Mouse (Mus musculus) CH12F3 (cell line): Measurements from ENCODE around the gene Mchr1.
"Not testable (repeated sequence)": the region's sequence is repeated elsewhere in the genome, so short reads cannot be mapped to it uniquely, and the experiment has no call there.

ENCODE experiments used
- in situ Hi-C: fragments of 300-500 bp; cut with MboI; formaldehyde crosslinking; loops from 2 replicates; pipeline ENCODE4 v1.14.3; 2020; ENCODE audit warnings: low sequenced_read_pairs

The Mchr1 gene

DNA sequence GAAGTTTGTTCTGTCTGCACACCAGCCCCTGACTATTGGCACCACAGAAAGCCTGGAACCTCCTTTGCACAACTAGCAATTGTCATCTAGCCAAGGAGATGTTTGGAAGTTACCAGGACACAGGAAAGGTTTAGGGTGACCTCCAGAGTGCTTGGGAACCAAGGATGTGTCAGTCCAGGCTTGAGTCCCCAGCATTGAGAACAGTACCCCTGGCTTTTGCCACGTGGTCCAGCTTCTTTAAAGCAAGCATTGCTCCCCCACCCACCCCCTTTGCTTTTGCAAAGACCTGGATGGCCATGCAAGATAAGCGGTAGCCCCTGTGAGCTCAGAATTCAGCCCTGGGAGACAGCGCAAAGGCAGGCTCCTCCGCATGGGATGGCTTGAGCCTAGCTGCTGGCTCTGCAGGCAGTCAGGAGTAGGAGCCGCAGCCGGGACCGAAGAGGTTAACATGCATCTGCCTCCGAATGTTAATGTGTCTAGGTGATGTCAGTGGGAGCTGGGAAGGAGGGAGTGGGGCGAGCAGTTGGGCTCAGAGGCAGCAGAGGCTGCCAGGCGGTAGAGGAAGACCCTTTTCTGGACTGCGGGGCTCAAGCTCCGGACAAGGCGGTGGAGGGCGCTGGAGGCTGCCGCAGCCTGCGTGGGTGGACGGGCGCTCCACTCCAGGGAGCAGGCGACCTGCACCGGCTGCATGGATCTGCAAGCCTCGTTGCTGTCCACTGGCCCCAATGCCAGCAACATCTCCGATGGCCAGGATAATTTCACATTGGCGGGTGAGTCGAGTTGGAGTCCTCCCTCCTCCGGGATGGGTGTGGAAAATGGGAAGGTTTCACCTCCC lies at the start of gene Mchr1:
Mchr1 (plus strand) TSS at position 414 of the 835 bp plus-strand sequence.
- in situ Hi-C loops: no loop called here

DNA sequence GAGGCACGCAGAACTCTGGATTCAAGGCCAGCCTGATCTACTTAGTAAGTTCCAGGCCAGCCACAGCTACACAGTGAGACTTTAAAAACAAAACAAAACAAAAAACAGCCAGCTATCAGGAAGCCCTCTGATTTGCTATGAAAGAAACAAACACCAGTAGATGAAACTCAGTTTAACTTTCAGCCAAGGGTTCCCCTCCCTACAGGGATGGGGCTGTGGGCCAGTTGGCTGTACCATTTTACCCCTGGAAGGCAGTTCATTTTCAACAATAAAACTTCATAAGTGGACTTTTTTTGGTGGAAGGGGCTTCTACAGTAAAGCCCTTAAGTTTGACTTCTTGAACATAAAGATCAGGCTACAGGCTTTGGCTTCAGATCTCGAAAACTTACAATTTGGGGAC lies 46.2 kb upstream of the Mchr1 start:
- in situ Hi-C loops: no loop called here

DNA sequence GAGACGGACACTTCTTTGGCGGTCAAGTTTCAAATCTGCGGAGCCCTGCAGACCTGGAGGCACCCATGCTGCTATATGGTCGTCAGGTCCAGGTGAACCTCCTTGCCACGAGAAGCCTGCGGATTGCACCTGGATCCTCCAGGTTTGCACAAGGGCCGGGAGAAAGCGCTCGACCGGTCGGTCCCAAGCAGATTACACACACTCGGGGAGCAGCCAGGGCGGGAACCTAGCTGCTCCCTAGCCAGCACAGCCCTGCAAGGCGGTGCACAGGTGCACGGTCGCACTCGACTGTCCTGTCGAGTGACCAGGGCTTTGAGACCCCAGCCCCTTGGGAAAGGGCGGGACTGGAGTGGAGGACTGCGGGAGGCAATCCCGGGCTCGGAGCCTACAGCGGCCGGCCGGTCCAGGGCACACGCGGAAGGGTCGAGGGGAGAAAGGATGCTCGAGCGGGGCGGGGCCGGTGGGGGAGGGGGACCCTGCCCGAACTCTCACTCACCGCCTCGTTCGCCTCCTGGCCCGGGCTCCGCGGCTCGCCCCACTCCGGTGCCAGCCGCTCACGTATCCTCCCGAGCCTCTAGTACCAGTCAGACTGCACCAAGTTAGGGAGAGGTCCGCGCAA lies 45.2 kb upstream of the Mchr1 start:
- in situ Hi-C loops: no loop called here

DNA sequence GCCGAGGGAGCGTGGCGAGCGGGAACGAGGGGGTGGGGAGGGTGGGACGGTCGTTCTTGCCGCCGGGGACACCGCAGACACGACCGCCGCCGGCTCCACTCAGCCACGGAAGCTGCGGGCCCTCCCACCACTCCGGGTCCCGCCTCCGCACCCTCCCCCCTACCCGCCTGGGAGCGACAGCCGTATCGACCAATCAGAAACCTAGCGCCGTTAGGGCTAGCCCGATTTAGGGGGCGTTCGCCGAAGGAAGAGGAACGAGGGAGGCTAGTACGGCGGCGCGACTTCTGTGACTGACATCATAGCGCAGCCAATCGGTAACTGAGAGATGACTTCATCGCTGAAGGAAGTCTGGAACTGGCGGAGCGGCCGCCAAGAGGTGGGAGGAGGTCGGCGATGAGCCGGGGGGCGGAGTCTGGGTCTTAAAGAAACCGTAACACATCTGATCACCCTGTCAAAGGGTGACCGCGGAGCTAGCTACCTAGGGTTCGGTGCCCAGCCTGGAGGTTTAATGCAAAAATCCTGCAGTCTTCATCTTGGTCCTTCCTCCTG lies 44.6 kb upstream of the Mchr1 start, which contains the start of gene Mrtfa:
Mrtfa (minus strand) TSS at position 128 of the 549 bp plus-strand sequence.
- in situ Hi-C loops: no loop called here

DNA sequence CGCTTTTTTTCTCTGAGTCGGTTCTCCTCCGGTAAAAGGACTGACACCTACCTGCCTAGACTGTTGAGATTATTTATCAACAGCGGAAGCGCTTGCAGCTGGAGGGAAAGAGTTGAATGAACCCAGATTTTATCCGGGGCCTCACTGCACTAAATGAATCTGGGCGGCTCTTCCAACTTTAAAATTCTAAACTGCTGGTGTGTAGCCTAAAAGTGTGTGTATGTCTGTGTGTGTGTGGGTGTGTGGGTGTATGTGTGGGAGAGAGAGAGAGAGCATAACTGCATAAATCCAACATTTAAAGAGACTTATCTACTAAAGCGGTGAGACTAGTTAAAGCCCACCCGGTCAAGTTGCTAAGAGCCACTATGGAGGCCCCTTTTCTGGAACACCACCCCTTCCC lies 44.0 kb upstream of the Mchr1 start:
- in situ Hi-C loops: no loop called here

DNA sequence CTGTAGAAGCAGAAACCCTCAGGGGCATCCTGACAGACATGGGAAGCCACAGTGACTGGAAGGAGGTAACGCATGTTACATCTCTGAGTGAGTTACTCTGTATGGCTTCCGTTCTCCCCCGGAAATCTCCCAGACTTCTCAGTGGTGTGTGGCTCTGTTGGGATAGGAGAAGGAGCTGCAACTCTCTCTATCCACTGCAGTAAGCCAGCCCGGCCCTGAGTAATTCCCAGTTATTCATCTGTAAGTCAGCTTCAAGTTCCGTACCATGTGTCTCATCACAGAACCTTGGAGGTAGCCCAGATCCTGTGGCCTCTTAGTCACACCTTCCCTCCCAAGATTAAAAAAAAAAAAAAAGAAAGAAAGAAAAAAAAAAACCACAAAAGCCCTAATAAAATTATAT lies 43.0 kb upstream of the Mchr1 start:
- in situ Hi-C loops: no loop called here

DNA sequence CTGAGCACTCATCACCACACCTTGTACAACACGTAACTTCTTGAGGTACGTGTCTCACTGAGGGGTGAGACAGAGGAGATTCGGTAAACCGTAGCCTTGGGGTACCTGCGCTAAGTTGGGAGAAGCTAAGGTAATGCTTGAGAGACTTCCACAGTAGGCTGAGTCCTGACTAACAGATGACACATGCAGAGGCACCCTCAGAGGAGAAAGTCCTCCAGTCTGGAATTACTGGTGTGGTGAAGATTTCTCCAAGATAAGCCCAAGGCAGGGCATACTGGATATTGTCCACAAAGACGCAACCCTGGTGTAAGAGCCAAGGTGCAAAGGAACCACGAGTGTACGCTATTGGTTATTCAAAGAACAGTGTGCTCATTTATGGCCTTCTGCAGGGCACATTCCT lies 42.4 kb upstream of the Mchr1 start:
- in situ Hi-C loops: no loop called here

DNA sequence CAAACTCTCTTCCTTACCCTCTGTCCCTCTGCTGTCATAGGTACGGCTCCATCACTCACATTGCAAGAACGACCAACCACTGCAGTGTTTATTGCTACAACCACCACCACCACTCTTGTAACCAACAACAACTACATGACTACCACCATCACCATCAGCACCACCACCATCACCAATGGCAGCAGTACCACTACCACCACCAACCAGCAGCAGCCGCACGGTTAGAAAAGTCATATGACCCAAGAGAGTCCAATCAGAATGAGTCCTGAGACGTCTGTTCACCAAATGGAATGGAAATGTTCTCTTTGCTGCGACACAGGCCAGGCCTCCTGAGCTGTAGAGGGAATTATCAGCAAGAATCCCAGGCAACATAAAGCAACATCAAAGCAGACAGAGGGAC lies 40.5 kb upstream of the Mchr1 start:
- in situ Hi-C loops: loop anchor here (5.0 kb wide), 1 partner anchor 117 kb away; no protein-coding TSS in a partner anchor

DNA sequence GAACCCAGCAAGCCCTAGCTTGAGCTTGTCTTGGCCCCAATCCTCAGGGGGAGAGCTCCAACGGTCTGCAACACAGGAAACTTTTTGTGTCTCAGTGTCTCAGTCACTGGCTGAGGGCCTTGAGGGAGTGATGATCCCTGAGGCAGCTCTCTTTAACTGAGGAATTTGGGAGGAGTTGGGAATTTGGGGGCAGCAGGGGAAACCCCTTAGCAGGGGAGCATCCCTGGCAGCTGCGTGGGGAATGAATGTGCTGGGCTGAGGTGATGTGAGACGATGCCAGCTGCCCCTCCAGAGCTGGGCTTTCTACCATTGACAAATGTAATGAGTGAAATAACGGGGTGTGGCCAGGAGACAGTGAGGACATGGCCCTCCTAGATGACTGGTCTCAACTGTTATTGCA lies 39.9 kb upstream of the Mchr1 start:
- in situ Hi-C loops: loop anchor here (5.0 kb wide), 1 partner anchor 118 kb away; no protein-coding TSS in a partner anchor

DNA sequence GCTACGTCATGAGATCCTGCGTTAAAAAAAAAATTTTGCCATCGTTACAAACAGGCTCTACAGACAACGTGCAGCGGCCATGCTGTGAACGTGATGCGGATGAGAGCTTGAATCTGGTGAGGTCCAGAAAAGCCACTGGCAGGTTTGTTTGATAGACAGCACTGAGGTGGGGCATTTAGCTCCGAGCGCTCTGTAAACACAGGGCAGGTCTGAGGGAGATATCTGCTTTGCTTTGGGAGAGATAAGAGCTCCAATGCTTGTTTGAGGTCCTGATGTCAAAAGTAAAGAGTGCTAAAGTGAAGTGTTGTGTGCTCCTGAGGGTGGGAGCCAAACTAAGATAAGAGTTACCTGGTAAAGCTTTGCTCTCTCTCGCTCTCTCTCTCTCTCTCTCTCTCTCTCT lies 38.1 kb upstream of the Mchr1 start:
- in situ Hi-C loops: loop anchor here (5.0 kb wide), 1 partner anchor 120 kb away; no protein-coding TSS in a partner anchor

DNA sequence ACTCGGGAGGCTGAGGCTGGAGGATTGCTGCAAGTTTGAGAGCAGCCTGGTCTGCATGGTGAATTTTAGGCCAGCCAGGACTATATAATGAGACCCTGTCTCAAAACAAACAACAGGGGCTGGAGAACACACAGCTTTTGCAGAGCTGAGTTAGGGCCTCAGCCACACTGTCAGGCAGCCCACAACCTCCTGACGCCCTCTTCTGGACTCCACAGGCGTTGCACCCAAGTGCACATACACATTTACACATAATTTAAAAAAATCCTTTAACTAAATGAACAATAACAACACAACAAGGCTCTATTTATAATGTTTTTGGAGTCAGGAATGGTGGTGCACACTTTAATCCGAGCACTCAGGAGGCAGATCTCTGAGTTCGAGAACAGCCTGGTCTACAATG lies 36.9 kb upstream of the Mchr1 start:
- in situ Hi-C loops: loop anchor here (5.0 kb wide), 1 partner anchor 121 kb away; no protein-coding TSS in a partner anchor

DNA sequence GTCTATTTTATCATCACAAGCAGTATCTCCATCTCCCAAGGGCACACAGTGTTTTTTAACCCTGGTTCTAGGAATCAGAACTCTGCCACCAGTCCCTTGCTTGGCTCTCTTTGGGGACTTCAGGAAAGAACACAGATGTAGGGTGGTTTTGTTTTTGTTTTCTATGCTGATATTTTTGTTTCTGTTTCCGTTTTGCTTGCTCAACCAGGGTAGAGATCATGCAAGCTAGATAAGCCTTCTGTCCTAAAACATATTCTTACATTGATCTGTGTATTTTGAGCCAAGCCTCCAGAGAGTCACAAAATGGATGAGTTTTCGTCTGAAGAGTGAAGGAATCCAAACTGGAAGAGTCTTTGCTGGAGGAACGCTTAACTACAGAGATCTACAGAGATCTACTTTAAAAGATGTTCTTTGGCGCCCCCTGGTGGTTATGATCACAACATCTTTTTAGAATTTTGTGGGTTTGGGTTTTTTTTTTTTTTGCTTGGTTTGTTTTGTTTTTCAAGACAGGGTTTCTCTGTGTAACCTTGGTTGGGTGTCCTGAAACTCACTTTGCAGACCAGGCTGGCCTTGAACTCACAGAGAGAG lies 35.8 kb upstream of the Mchr1 start:
- in situ Hi-C loops: loop anchor here (5.0 kb wide), 1 partner anchor 122 kb away; no protein-coding TSS in a partner anchor

DNA sequence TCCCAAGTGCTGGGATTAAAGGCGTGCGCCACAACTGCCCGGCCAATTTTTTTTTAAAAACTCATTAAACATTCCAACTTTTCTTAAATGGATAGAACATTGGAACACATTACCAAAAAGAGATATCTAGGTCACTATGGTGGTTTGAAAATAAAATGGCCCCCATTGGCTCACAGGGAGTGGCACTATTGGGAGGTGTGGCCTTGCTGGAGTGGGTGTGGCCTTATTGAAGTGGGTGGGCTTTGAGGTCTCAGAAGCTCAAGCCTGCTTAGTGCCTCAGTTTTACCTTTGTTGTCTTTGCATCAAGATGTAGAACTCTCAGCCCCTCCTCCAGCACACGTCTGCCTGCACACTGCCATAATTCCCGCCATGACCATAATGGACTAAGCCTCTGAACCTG lies 32.8 kb upstream of the Mchr1 start:
- in situ Hi-C loops: no loop called here

DNA sequence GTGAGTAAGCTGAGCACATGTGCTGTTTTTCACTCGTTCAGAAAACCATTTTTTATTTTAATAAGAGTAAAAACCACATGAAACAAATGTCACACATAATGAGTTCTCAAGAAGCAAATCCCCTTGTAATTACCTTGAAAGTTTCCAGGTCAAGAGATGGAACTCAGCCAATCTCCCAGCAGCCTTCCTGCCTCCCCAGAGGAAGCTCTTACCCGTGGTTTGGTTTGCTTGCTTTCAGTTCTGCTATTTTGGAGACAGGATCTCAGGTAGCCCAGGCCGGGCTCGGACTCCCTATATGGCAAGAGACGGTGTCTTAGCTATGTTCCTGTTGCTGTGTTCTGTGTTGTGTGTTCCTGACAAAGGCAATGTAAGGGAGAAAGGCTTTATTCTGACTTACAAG lies 24.8 kb upstream of the Mchr1 start:
- in situ Hi-C loops: no loop called here

DNA sequence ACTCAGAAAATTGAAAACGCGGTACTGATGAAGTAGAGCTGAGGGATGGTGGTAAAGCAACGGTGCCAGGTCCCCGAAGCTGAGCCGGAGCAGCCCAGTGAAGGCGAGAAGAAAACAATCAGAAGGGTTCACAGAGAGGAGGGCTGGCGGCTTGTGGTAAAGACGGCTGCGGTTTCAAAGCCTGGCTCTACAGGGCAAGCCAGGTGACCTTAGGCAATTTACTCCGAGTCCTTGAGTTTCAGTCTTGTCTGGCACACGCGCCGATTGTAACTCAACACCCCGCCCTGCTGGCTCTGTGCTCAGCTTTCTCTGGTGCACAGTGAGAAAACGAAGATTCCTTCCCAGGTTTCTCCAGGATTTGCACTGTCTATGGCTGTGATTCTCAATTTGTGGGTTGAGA lies 22.3 kb upstream of the Mchr1 start:
- in situ Hi-C loops: no loop called here

DNA sequence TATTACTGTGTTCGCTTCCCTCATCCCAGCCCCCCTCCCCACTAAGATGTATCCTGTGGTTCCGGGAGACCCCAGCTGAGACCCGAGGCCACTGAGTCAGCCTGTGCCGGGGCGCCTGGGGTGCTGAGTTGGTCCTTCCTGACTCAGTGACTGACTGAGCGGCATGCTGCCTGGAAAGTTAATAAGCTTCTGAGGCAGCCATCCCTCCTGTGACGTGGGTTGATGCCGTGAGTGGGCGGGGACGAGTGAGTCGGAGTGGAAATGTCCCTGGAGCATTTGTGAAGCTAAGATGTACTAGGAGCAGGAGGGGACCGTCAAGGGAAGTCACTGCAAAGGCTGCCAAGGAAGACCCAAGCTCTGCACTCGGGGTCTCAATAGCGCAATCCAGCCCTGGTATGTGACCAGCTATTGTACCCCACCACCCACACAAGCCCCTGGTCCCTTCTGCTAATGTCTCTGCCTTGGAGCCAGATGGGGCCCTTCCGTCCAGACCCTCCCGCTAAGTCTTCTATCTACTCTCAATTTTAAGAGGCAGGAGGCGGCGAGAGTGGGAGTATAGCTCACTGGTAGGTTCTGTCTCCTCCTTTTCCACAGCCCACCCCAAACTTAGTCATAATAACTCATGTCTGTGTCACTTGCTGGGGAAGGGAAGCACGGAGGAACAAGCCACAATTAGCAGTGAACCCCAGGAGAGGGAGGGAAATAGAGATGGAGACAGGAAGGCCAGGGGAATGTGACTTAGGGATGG lies 18.2 kb upstream of the Mchr1 start:
- in situ Hi-C loops: no loop called here

DNA sequence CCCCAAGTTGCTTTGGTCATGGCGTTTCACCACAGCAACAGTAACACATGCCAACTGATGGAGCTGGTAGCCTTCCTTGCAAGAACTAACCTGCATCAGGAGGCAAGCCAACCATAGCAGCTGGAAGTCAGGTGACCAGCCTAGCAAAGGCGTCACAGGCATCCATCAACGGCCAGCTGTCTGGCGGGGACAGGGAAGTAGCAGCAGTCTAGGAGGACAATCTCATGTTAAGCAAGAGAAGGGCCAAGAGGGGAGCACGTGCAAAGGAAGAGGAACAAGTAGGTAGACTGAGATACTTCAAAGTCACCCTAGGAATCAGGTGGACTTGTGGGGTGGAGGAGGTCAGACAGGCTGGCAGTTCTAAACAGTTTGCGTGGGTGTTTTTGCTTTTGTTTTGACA lies 16.2 kb upstream of the Mchr1 start:
- in situ Hi-C loops: no loop called here

DNA sequence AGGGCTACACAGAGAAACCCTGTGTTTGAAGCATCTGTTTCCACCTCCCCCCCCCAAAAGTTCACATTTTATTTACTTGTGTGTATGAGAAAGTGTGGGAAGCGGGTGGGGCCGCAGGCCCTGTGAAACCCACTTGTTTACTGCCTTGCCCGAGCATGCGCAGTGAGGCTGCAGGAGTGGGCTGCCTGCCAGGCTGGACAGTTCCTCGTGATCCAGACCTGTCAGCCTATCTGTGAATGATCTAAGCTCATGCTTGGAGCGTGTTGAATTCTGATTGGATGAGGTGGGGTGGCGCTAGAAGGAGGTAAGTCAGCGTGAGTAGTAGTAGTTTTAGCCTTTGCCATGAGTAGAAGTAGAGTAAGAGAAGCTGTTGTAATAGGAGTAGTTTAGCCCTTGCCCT lies 15.2 kb upstream of the Mchr1 start:
- in situ Hi-C loops: not testable (repeated sequence)

DNA sequence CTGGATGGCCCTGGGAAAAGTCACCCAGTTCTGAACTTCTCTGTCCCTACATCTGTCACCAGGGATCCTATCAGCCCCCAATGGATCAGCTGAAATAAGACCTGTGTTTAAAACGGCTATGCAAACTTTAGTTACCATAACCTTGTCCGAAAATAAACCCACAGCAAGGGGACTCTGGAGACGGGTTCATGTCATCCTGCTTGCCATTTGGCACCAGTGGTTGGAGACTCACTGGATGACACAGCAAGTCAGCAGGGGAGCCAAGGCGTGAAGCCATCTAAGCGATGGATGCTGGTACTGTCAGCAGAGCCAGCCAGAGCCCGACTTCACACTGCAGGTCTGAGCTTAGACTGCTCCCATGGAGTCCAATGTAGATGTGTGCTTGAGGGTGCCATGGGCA lies 13.9 kb upstream of the Mchr1 start:
- in situ Hi-C loops: no loop called here

DNA sequence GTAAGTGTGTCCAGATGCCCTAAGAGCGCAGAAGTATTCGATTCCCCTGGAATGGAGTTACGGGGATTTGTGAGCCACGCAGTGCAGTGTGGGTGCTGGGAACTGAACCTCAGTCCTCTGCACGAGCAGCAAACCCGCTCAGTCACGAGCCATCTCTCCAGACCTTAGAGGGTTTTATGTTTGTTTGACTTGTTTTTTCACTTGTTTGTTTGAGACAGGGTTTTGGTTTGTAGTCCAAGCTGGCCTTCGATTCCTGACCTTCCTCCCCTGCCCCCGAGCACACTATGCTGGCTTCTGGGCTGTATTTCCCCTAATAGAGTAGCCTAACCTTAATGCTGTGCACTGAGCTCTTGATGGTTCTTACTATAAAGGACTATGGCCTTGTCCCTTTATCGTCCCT lies 10.3 kb upstream of the Mchr1 start:
- in situ Hi-C loops: no loop called here

DNA sequence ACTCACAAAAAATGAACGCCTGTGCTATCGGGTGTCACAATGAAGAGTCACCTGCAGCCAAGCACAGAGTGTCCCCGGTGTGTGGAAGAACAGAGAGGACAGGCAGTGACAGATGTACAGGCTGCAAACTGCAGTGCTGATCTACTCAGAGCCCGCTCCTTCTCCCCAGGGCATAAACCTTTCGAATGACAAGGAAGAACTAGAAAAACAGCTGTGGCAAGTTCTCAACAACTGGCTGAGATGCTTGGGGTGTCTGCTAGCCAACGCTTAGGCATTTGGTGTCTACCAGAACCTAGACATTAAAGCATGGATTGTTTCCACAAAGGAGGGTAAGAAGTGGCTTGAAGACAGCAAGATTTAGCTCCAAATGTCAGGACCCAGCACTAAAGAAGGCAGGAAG lies 9.6 kb upstream of the Mchr1 start:
- in situ Hi-C loops: no loop called here
